Mouse (Mus musculus) embryonic fibroblast, embryonic 13.5 days (primary cell): ENCODE measurements at regions not wholly inside any gene's neighbourhood (a gene's known extent, or its start where the extent isn't known, plus 50 kb on each side); places are given as distances from the start of the nearest gene placed in this dataset.

Experiments
- H3K27ac ChIP-seq: 2 replicates; pipeline ENCODE4 v1.5.1; 2012; ENCODE audit warnings: low read length, control low read depth, inconsistent platforms; ENCODE audit not compliant: insufficient read depth
- H3K4me1 ChIP-seq: 2 replicates; pipeline ENCODE4 v1.6.1; 2011; ENCODE audit warnings: low read length; ENCODE audit not compliant: control insufficient read depth, insufficient read depth
- H3K4me3 ChIP-seq: 2 replicates; pipeline ENCODE4 v1.5.1; 2011; ENCODE audit warnings: mild to moderate bottlenecking, control low read depth, low read length; ENCODE audit not compliant: insufficient read depth
- CTCF ChIP-seq: IDR thresholded peaks from 2 replicates; pipeline ENCODE4 v1.5.1; 2011; ENCODE audit warnings: mild to moderate bottlenecking, control low read depth, low read length, moderate library complexity, borderline replicate concordance; ENCODE audit not compliant: insufficient read depth
- POLR2A ChIP-seq: IDR thresholded peaks from 2 replicates; pipeline ENCODE4 v1.6.1; 2011; ENCODE audit warnings: low read depth, mild to moderate bottlenecking, control low read depth, low read length, moderate library complexity

DNA sequence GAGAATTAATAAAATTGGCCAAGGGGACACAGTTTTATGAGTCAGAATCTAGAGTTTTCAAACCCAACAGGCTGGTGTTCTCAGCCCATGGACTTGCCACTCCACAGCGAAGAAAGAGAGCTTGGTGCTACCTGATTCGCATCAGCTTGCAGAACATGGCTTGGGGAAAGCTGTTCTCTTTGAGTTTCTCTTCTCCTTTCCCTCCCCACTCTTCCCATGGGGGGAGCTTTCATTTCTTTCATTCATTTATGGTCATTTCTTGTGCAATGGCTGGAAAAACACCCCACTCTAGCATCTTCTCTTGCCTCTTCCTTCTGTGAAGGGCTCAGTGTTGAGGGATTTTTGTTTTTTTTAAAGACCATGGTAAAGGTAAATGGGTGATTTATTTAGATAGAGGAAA, 286.5 kb upstream of the Kif2a start:
- Histone ChIP-seq H3K27ac (no peak overlapping the region), H3K4me1 (no peaks in the 10 kb centered on the region), H3K4me3 (no peak overlapping the region)
- TF ChIP-seq CTCF: no peak
- no peak for TF ChIP-seq POLR2A

DNA sequence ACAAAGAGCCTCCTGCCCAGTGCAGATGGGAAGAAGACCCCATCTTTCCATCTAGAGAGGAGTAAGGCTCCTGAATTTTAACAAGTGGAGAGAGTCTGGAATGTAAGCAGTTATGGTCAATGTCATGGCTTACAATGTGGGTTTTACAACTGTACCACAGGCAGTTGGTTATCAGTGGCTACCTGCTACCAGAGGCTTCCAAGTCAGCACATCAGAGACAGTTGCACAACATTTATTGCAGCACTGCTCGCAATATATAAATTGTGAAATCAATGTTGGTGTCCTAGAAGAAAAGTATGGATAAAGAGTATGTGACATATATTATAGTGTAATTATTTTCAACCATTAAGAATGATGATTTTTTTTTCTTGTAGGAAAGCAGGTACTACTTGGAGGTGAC, 285.0 kb upstream of the Kif2a start:
- TF ChIP-seq POLR2A (no peak), CTCF (no peak)
- Histone ChIP-seq H3K4me1 (no peaks in the 10 kb centered on the region), H3K27ac (no peak overlapping the region), H3K4me3 (no peak overlapping the region)

DNA sequence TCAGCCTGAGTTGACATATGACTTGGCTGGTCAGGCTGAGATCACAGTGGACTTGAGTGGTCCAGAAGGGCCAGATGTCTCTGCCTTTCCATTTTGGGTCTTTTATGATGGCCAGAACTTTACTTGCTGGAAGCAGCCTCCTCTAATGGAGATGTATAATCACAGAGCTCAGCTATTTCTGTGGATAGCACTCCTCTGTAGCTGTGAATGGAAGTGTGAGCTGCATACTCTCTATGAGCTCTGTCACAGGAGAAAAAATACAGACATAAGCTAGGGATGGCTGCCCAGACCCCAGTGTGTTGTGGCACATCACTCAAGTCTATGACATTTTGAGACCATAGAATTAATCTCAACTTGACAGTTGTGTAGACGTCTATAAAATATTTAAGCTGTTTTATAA, 284.3 kb upstream of the Kif2a start:
- Histone ChIP-seq H3K4me1 (no peaks in the 10 kb centered on the region), H3K27ac (no peak overlapping the region), H3K4me3 (no peak overlapping the region)
- no peak for TF ChIP-seq CTCF
- TF ChIP-seq POLR2A: no peak

DNA sequence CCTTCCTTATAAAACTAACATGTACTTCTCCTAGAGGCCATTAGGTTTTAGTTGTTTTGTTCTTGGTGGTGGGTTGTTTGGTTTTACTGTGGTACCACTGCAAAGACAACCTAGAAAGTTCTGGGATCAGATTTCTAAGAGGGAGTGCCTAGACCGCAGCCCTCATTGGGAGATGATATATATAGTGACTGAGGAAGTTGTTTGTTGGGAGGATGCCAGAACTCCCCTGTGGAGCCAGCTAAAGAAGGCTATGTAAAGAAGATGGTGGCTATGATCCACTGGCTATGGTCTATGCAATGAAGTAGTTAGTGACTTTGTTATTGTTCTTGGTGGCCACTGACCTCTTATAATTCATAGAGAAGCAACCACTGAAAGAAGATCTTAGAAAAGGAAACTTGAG, 283.8 kb upstream of the Kif2a start:
- H3K4me3 ChIP-seq: no peak overlapping the region
- H3K4me1 ChIP-seq: no peaks in the 10 kb centered on the region
- TF ChIP-seq POLR2A: no peak
- no peak for TF ChIP-seq CTCF
- H3K27ac ChIP-seq: no peak overlapping the region

DNA sequence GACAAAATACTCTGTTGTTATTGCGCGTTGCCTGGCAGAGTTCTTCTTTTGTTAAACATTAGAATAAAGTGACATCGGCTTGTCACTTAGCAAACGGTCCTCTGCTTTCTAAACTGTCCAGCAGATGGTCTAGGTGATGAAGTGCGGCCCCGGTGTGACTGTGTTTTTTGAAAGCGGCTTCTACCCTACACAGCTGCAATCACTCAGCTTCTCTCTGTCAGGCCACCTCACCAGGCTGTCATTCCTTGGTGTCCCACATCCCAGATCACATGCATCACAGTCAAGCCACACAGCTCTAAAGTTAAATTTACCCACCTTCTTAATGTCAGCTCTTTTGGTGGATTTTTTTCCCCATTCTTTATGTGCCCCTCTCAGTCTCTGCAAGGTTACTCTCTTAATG, 282.0 kb upstream of the Kif2a start:
- Histone ChIP-seq H3K4me3 (no peak overlapping the region), H3K4me1 (no peaks in the 10 kb centered on the region), H3K27ac (no peak overlapping the region)
- TF ChIP-seq POLR2A (no peak), CTCF (no peak)

DNA sequence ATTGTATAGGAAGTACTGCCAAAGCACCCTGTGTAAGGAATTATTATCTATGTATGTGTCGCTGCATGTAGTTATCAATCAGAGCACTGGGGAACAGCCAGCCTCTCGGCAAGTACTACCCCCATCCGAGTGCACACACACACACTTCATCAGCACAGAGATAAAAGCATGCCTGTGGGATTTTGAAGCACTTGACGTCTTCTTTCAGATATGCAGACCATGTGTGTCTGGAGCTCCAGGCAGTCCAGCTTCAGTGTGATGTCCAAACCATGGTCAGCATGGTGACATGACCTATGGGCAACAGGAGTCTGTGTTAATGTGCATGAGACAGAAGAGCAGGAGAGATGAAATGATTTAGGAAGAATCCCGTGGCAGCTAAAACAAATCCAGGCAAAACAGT, 281.4 kb upstream of the Kif2a start:
- H3K4me1 ChIP-seq: no peaks in the 10 kb centered on the region
- H3K27ac ChIP-seq: no peak overlapping the region
- H3K4me3 ChIP-seq: no peak overlapping the region
- TF ChIP-seq POLR2A (no peak), CTCF (no peak)

DNA sequence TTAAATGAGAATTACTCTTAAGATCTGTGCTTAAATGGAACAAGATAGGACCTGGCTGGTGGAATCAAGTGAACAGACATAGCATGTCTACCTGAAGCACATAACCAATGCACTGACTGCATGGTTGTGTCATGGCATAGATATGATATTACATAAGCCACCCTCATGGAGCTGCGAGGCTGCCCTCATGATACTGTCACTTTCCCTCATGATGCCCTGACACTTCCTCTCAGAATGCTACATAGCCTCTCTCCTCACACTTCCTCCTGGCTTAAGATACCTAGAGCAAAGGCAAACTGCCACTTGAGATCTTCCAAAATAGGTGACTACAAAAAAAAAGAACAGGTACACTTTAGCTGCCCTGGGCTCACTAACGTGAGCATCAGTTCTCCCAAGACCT, 278.9 kb upstream of the Kif2a start:
- H3K4me1 ChIP-seq: no peaks in the 10 kb centered on the region
- H3K27ac ChIP-seq: no peak overlapping the region
- TF ChIP-seq POLR2A (no peak), CTCF (no peak)
- no peak overlapping the region for H3K4me3 ChIP-seq

DNA sequence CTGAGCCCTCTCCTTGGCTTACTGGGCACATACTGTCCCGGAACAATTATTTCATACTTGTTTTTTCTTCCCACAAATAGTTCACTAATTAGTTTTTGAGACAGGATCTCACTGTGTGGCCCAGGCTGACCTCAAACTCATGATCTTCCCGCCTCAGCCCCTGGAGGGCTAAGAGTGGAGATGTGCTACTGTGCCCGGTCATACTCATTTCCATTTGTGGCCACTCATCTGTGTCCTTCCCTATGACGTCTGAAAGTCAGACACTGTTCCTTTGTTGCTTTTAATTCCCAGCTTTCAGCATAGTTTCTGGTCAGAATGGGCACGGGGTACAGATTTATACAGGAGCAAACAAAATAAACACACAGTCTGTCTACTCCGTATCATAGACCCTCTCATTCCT, 242.7 kb upstream of the Kif2a start:
- Histone ChIP-seq H3K4me1 (no peaks in the 10 kb centered on the region), H3K27ac (no peak overlapping the region), H3K4me3 (no peak overlapping the region)
- TF ChIP-seq CTCF (no peak), POLR2A (no peak)

DNA sequence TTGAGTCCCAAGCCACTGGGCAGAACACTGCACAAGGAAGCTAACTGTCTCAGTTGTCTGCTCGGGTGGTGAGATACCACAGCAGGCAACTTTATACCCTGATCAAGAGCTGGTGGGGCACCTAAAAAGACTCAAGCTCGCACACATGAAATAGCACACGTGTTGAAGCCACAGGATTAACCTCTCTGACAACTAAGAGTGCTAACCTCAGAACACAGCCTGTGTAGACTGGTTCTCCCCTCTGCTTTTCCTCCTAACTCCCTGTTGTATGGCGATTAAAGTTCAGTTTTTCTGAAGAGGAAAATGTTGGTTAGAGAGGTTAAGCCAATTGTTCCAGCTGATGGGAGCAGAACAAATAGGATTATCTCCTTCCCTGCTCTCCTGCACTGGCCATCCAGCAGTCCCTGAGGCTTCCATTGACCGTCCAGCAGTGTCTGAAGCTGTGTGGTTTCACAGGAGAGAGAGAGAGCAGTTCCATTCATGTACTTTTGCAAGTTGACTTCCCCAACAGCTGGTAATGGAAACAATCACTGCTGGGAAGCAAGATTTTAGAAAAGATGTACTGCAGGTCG, 239.6 kb upstream of the Kif2a start:
- H3K27ac ChIP-seq: no peak overlapping the region
- H3K4me3 ChIP-seq: no peak overlapping the region
- no peaks in the 10 kb centered on the region for H3K4me1 ChIP-seq
- no peak for TF ChIP-seq POLR2A
- TF ChIP-seq CTCF: no peak

DNA sequence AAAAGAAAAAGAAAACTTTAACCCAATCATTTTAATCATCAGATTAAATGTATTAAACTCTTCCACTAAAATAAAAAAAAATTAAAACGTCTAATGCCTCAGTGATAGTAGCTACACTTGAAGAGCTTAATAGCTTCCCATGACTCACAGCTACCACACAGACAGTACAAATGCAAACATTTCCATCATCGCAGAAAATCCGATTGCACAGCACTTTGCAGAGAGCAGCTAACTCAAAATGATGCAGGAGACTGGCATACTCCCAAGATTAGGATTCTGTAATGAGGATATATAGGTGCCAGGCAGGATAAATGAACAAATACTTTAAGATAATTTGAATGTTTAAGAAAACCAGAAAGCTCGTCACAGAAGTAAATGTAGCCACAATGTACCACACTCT, 238.3 kb upstream of the Kif2a start:
- Histone ChIP-seq H3K27ac (no peak overlapping the region), H3K4me1 (no peaks in the 10 kb centered on the region), H3K4me3 (no peak overlapping the region)
- TF ChIP-seq CTCF (no peak), POLR2A (no peak)
